19 mouse cellular contexts compared by ENCODE assay signal in genomic region chr14:76589671-76590070, GRCm38 (mm10). TPM values are rescaled to one million over a fixed set of nuclear protein-coding genes. Genes with fewer than 3 reads are reported as not detected.
"Had no signal": no experiment of that assay in that cellular context is flagged by ENCODE, and none has a peak within 500 bp of the region (broad histone marks: within the 10 kb centered on the region; RNA-seq: fewer than 3 reads in every experiment).

No protein-coding gene starts in this region.

- H3K27ac ChIP-seq: hindbrain, embryonic 12.5 days; layer of hippocampus, adult 2 months; left cerebral cortex, adult 2 months; limb, embryonic 10.5 days; liver, embryonic 15.5 days; neural tube, embryonic 15.5 days had no signal

- H3K9me3 ChIP-seq: hindbrain, embryonic 12.5 days; limb, embryonic 10.5 days; liver, embryonic 15.5 days; neural tube, embryonic 15.5 days had no signal

- H3K4me2 ChIP-seq: hindbrain, embryonic 12.5 days; liver, embryonic 11.5 days; liver, embryonic 15.5 days; neural tube, embryonic 15.5 days had no signal

- H3K36me3 ChIP-seq: hindbrain, embryonic 12.5 days; limb, embryonic 10.5 days; liver, embryonic 15.5 days; neural tube, embryonic 15.5 days had no signal

- H3K4me3 ChIP-seq: hindbrain, embryonic 12.5 days; layer of hippocampus, adult 2 months; left cerebral cortex, adult 2 months; limb, embryonic 10.5 days; liver, embryonic 15.5 days; myocyte; neural tube, embryonic 15.5 days had no signal

- H3K9ac ChIP-seq: hindbrain, embryonic 12.5 days; liver, embryonic 15.5 days; neural tube, embryonic 15.5 days had no signal

- DNase-seq: kidney, adult 9 months; kidney, postnatal 10 days; kidney, postnatal 4 days; lung, postnatal 10 days; midbrain, embryonic 14.5 days; right cerebral cortex, adult 18-20 months; right cerebral cortex, postnatal 25 days; thymus, postnatal 14 days had no signal

- ATAC-seq: hindbrain, embryonic 16.5 days; inflammation-experienced regulatory T-cells, adult 6 months had no signal

- H3K27me3 ChIP-seq: hindbrain, embryonic 12.5 days; liver, embryonic 15.5 days; neural tube, embryonic 15.5 days had no signal

- H3K4me1 ChIP-seq: hindbrain, embryonic 12.5 days; limb, embryonic 10.5 days had no signal

RNA-seq across cellular contexts. Expression of gene Serp2, which starts 33.0 kb away (rescaled TPM):
- total RNA-seq: megakaryocyte progenitor cell, adult 5-6 weeks had no signal
